Mouse (Mus musculus): Measurements from ENCODE around the gene Commd7. TPM values are rescaled to one million over a fixed set of nuclear protein-coding genes. Genes with fewer than 3 reads are reported as not detected.

Gene Commd7
- total and polyA plus RNA-seq, 2 experiments, result 6.3 to 13.7 TPM

DNA sequence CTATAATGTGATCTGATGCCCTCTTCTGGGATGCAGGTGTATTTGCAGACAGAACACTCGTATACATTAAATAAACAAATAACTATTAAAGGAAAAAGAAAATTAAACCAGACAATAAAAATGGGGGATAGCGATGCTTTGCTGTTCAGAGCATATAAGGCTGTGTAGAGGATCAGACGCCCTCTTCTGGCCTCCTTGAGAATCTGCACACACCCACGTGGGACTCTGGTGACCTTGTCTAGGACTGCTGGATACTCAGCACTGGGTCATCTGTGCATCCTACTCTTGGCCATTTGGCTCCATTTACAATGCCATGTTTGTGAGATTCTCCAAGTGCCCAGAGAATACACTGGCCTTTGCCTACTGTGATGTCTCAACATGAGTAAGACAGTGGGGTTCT is 28.9 kb downstream of the Commd7 start:
- peak; percentile 35 for DNase-seq (ENCODE audit: extremely low read depth, low read depth, low spot score)
- H3K4me3 ChIP-seq (ENCODE audit: insufficient read depth, low read depth, low read length), result no peak overlapping the region
- peaks cover 15% of the 10 kb centered on the region for H3K4me1 ChIP-seq (ENCODE audit: control insufficient read depth, insufficient read depth, low read length)
- no peak overlapping the region for H3K27ac ChIP-seq (replicated peaks; ENCODE audit: insufficient read depth, low read depth, low read length)
- H3K79me2 ChIP-seq (ENCODE audit: control insufficient read depth, insufficient read depth, low read length), result no peaks in the 10 kb centered on the region
- no peak overlapping the region for H3K9ac ChIP-seq (ENCODE audit: low read depth, low read length)
- no peaks in the 10 kb centered on the region for H3K27me3 ChIP-seq (ENCODE audit: control insufficient read depth, insufficient read depth, low read length)
- TF ChIP-seq POLR2A (IDR thresholded peaks at IDR 0.05; ENCODE audit: extremely low read depth, insufficient read depth, low read length) (no peak), CTCF (IDR thresholded peaks at IDR 0.05; ENCODE audit: low read depth, low read length) (peak; percentile 41; the same call in 1 of the 2 replicates)
- WGBS, result 47% methylated on average over 4 of the region's 4 CpGs
- no peaks in the 10 kb centered on the region for H3K36me3 ChIP-seq (ENCODE audit: control insufficient read depth, insufficient read depth, low read length)

DNA sequence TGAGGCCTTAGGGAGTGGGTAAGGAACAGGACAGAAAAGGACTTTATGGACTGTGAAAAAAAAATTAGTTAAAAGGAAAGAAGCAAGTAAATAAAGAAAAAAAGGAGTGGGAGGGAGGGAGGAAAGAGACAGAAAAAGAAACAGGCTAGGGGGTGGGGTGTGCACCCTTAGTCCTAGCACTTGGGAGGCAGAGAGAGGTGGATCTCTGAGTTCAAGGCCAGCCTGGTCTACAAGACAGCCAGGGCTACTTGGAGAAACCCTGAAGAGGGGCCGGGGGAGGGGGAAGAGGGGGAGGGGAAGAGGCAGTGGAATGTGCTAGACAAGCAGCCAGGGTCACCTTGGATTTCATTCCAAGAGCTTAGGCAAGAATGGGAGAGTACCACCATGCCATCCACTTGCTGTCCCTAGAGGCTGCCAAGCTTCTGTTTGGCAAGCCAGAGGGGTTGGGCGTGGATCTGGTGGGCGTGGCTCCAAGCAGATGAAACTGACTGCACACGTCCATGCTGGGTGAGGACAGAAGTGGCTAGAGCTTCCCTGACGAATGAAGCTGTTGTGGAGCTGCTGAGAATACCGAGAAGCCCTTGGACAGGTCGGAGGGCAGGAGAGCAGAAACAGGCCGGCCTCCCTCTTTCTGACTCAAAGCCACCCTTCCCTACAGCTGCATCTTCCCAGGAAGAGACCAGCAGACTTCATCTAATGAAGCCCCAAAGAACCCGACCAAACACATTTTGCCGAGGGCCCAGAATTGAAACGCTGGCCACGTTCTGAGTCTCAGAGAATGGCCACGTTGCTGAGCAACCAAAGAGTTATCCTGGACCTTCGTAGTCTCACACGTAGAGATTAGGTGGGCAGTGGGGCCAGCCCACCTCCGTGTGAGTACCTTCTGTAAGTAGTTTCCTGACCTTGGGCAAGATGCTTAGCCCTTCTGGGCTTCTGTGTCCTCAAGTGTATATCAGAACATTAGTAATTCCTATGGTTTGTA is 31.6 kb downstream of the Commd7 start:
- Histone ChIP-seq H3K36me3 (ENCODE audit: control insufficient read depth, insufficient read depth, low read length) (no peaks in the 10 kb centered on the region), H3K4me3 (ENCODE audit: insufficient read depth, low read depth, low read length) (no peak overlapping the region), H3K4me1 (ENCODE audit: control insufficient read depth, insufficient read depth, low read length) (peaks cover 7% of the 10 kb centered on the region; the same call in 1 of the 2 replicates), H3K9ac (ENCODE audit: low read depth, low read length) (no peak overlapping the region), H3K27ac (replicated peaks; ENCODE audit: insufficient read depth, low read depth, low read length) (no peak overlapping the region), H3K27me3 (ENCODE audit: control insufficient read depth, insufficient read depth, low read length) (no peaks in the 10 kb centered on the region), H3K79me2 (ENCODE audit: control insufficient read depth, insufficient read depth, low read length) (no peaks in the 10 kb centered on the region)
- TF ChIP-seq POLR2A (IDR thresholded peaks at IDR 0.05; ENCODE audit: extremely low read depth, insufficient read depth, low read length) (no peak), CTCF (IDR thresholded peaks at IDR 0.05; ENCODE audit: low read depth, low read length) (no peak)
- peak; percentile 78 for DNase-seq (ENCODE audit: extremely low read depth, low read depth, low spot score)
- 33% methylated on average over 16 of the region's 16 CpGs for WGBS

DNA sequence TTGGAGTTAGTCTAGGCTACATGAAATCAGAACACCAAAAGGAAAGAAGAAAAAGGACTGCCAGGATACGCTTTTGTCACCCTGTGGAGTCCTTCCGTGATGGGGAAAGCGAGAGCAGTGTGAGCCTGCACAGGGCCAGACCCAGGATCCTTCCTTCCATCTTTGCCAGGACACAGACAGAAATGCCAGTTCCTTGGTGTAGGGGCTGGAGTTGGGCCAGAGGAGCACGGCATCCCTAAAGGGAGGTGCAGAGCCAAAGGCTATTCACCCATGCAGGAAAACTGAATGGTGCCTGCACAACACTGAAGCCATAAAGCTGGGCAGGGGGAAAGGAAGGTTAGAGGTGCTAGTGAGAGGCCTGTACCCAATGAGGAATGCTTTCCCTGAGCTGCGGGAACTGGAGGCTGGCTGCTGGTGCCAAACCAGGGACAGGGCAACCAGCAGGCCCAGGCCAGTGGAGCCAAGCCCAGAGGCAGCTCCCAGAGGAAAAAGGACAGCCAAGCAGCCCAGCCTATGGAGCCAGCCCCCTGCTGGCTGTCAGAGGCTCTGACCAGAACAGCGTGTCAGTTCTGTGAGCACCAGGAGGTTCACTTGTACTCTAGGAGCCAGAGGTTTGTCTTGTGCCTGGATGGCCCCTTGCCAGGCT is 32.4 kb downstream of the Commd7 start:
- no peak for TF ChIP-seq POLR2A (IDR thresholded peaks at IDR 0.05; ENCODE audit: extremely low read depth, insufficient read depth, low read length)
- TF ChIP-seq CTCF (IDR thresholded peaks at IDR 0.05; ENCODE audit: low read depth, low read length), result peak; percentile 64
- Histone ChIP-seq H3K27ac (replicated peaks; ENCODE audit: insufficient read depth, low read depth, low read length) (no peak overlapping the region), H3K4me1 (ENCODE audit: control insufficient read depth, insufficient read depth, low read length) (peaks cover 7% of the 10 kb centered on the region; the same call in 1 of the 2 replicates), H3K9ac (ENCODE audit: low read depth, low read length) (no peak overlapping the region), H3K4me3 (ENCODE audit: insufficient read depth, low read depth, low read length) (no peak overlapping the region), H3K36me3 (ENCODE audit: control insufficient read depth, insufficient read depth, low read length) (no peaks in the 10 kb centered on the region), H3K27me3 (ENCODE audit: control insufficient read depth, insufficient read depth, low read length) (no peaks in the 10 kb centered on the region), H3K79me2 (ENCODE audit: control insufficient read depth, insufficient read depth, low read length) (no peaks in the 10 kb centered on the region)
- WGBS, result 55% methylated on average over 6 of the region's 6 CpGs
- DNase-seq (ENCODE audit: extremely low read depth, low read depth, low spot score), result peak; percentile 45

DNA sequence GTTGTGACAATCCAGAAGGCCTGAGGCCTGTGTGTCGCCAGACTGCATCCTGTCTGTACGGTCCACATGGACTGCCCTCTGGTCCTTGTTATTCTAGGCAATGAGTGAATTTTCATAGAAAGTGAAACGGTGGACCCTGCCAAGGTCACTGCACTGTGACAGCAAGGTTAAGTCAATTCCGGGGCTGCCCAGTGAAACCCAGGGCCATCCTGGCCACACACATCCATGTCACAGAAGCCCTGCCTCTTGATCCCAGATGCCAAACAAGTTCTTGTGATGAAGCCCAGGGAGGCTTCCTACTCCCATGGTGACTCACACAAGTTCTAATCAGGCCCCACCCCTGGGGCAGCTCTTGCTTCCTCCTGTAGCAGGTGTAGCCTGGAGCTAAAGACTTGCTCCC is 35.0 kb downstream of the Commd7 start:
- TF ChIP-seq CTCF (IDR thresholded peaks at IDR 0.05; ENCODE audit: low read depth, low read length) (no peak), POLR2A (IDR thresholded peaks at IDR 0.05; ENCODE audit: extremely low read depth, insufficient read depth, low read length) (no peak)
- Histone ChIP-seq H3K4me1 (ENCODE audit: control insufficient read depth, insufficient read depth, low read length) (peaks cover 14% of the 10 kb centered on the region; the same call in 1 of the 2 replicates), H3K4me3 (ENCODE audit: insufficient read depth, low read depth, low read length) (no peak overlapping the region), H3K36me3 (ENCODE audit: control insufficient read depth, insufficient read depth, low read length) (no peaks in the 10 kb centered on the region), H3K27me3 (ENCODE audit: control insufficient read depth, insufficient read depth, low read length) (no peaks in the 10 kb centered on the region), H3K27ac (replicated peaks; ENCODE audit: insufficient read depth, low read depth, low read length) (no peak overlapping the region), H3K9ac (ENCODE audit: low read depth, low read length) (no peak overlapping the region), H3K79me2 (ENCODE audit: control insufficient read depth, insufficient read depth, low read length) (no peaks in the 10 kb centered on the region)
- WGBS, result 4% methylated on average over 4 of the region's 4 CpGs
- DNase-seq (ENCODE audit: extremely low read depth, low read depth, low spot score), result peak; percentile 98

DNA sequence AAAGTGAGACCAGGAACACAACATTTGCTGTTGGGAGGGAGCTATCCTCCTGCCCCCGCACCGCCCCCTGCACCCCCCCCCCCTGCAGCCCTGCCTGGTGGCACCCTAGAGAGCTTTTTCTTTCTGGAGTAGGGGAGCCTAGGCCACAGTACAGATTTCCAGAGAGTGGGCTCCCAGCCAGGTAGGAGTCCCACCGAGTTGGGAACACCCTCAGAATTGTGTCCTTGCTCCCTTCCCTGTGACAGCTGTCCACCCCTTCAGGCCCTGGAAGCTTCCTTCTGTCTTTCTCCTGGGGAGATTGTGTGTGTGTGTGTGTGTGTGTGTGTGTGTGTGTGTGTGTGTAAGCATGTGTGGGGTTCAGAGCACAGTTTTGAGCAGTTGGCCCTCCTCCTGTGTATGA is 35.6 kb downstream of the Commd7 start:
- no peaks in the 10 kb centered on the region for H3K27me3 ChIP-seq (ENCODE audit: control insufficient read depth, insufficient read depth, low read length)
- H3K27ac ChIP-seq (replicated peaks; ENCODE audit: insufficient read depth, low read depth, low read length), result no peak overlapping the region
- no peaks in the 10 kb centered on the region for H3K79me2 ChIP-seq (ENCODE audit: control insufficient read depth, insufficient read depth, low read length)
- TF ChIP-seq POLR2A (IDR thresholded peaks at IDR 0.05; ENCODE audit: extremely low read depth, insufficient read depth, low read length) (no peak), CTCF (IDR thresholded peaks at IDR 0.05; ENCODE audit: low read depth, low read length) (no peak)
- H3K36me3 ChIP-seq (ENCODE audit: control insufficient read depth, insufficient read depth, low read length), result no peaks in the 10 kb centered on the region
- H3K4me1 ChIP-seq (ENCODE audit: control insufficient read depth, insufficient read depth, low read length), result peaks cover 19% of the 10 kb centered on the region
- H3K4me3 ChIP-seq (ENCODE audit: insufficient read depth, low read depth, low read length), result no peak overlapping the region
- no peak for DNase-seq (ENCODE audit: extremely low read depth, low read depth, low spot score)
- no peak overlapping the region for H3K9ac ChIP-seq (ENCODE audit: low read depth, low read length)
- 70% methylated on average over 3 of the region's 3 CpGs for WGBS
